Mouse (Mus musculus): ENCODE measurements around the gene Banf2.

DNA sequence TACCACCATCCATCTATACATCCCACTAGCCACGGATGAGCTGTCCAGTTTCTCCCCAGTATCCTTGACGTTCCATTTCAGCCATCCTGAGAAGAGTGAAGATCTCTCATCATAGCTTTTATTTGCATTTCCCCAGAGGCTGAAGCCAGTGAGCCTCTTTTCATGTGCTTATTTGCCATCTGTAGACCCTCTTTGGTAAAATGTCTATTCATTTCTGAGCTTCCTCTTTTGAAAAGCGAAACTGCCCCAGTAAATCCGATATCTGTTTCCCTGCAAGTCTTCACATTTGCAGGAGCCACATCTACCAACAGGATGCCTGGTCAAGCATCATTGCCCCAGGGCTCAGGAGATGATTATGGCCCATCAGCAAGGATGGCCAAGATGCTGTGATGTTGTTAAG is 59.9 kb downstream of the Banf2 start:
- TF ChIP-seq EP300 (IDR thresholded peaks at IDR 0.05; ENCODE audit: insufficient read depth, low read depth, low read length), result no peak
- TF ChIP-seq CTCF (IDR thresholded peaks at IDR 0.05; ENCODE audit: low read depth, low read length), result no peak
- no peak for TF ChIP-seq POLR2A (IDR thresholded peaks at IDR 0.05; ENCODE audit: insufficient read depth, low read length)

All from ES-Bruce4 (cell line).